Mouse (Mus musculus) mesoderm, embryonic 11.5 days (tissue): ENCODE measurements around the gene Olfr476.
"Not testable (repeated sequence)": the region's sequence is repeated elsewhere in the genome, so short reads cannot be mapped to it uniquely, and the experiment has no call there.

Experiments
- DNase-seq: peaks from one replicate; pipeline ENCODE4 v3.0.0-alpha.2; 2012; ENCODE audit warnings: low read depth, low spot score

Gene Olfr476

DNA sequence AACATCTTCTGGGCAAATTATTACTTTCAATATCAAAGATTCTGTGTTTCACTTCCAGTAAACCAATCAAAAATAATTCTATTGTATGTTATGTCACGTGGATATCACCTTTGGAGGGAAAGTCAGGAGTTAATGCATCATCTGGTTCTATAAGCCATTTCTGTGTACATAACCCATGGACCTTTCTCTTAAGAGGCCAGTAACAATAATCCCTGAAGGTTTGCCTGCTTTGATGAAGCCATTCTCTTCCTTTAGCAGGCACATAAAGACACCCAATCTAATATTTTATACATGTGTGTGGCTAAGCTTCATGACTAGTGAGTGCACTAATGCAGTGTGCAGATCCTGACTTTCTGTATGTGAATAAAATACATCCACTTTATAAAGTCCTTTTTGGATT is at the start of gene Olfr476:
Gene Olfr476 (plus strand): TSS at position 301 of the 400 bp plus-strand sequence.
- no peak for DNase-seq

DNA sequence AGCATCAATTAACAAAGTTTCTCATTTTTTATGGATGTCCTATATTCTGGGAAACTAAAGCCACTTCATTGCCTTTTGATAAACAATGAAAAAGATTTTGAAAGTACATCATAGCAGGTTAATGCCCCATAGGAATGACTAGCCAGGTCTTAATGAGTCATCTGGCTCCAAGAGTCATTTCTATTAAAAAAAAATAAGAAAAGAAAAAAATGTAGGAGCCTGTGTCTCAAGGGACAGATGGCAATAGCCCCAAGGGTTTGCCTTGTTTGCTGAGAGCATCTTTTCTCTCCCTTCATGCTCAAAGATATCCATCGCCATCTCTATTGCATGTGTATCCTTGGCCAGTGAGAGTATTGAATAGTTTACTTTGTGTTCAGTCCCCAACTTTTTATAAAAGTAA is 34.5 kb upstream of the Olfr476 start, which contains the start of gene Olfr473:
Gene Olfr473 (plus strand): TSS at position 301 of the 400 bp plus-strand sequence.
- DNase-seq = no peak

DNA sequence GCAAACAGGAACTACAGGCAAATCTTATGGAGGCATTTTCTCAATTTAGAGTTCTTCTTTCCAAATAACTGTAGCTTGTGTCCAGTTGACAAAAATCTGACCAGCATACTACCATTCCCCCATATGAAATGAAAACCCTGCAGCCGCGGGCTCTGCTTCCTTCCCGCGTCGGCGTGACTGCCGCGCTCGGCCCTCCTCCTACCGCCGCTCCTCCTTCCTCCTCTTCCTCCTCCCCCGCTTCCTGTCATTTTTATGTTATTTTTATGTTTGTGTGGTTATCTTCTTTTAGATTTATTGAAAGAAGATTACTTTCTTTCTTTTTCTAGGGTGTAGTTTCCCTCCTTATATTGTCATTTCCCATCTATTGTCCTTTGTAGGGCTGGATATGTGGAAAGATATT is 12.1 kb upstream of the Olfr476 start:
- DNase-seq = not testable (repeated sequence)

DNA sequence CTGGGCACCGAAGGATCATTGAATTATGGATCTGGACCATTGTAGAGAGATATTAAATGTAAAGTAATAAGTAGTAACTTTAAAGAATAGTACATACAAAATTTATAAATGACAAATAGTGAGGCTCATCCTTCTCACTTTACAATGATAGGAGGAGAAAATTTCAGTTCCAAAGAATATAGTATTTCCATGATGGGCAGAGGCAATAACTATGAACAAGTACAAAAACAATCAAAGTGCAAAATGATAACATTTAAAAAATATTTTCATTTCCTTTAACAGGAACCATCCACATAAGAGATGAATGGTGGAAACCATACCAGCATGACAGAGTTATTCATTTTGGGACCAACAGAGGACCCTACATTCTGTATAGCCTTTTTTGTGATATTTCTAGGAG is 10.3 kb upstream of the Olfr476 start, which contains the start of gene Olfr474:
Gene Olfr474 (plus strand): TSS at position 301 of the 400 bp plus-strand sequence.
- no peak for DNase-seq

DNA sequence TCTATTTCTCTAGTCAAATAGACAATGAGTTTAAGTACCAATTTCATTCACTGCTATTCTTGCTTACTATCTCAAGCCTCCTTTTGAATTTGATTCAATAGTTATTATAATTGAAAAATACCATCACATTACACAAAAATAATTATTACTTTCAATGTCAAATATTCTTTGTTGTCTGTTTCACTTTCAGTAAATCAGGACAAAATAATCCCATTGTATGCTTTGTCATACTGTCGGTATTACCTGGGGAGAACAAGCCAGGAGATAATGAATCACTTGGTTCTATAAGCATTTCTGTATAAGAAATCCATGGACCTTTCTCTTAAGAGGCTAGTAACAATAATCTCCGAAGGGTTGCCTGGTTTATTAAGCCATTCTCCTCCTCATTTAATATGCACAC is 21.8 kb downstream of the Olfr476 start, which contains the start of gene Olfr477:
Gene Olfr477 (plus strand): TSS at position 301 of the 400 bp plus-strand sequence.
- DNase-seq = no peak

DNA sequence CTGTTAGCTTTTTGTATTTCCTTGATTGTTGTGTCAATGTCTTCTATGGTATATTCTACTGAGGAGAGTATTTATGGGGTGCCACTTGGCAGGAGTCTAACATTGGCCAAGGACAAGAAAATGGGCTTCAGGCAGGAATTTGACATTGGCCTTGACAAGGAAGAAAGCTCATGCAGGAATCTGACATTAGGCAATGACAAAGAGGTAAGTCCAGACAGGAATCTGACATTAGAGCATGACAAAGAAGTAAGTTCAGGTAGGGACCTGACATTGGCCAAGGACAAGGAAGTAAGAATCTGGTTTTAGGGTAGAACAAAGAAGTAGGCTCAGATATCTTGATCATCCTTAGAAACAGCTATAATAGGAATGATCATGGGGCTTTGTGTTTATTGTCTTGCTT is 49.7 kb downstream of the Olfr476 start:
- DNase-seq = not testable (repeated sequence)
